20 mouse cellular contexts compared by ENCODE assay signal in the genomic region with DNA sequence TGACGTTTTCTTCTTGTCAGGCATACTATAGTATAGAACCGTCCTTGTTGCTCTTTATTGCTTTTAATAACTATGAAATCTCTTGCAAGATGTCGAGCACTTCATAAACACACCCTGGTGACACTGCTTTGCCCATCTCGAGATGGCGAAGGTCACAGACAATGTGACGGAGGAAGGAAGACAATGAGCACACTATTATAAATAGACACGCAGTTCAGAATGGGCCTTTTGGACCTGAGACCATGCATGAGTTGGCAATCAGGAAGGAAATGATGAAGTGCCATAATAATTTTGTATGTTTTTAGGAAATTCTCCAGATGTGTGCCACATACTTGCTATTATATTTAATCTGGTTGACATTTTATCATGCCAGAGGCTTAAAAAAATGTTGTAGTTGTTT. TPM values are rescaled to one million over a fixed set of nuclear protein-coding genes. Genes with fewer than 3 reads are reported as not detected.
A peak's percentile ranks its signal among the peaks of the same experiment; 100 is the strongest.
DNase-seq lines count a peak whose midpoint lies in the region; ATAC-seq and TF ChIP-seq lines count a peak whose summit lies in the region.
"Had no signal": no experiment of that assay in that cellular context is flagged by ENCODE, and none has a peak within 500 bp of the region (broad histone marks: within the 10 kb centered on the region; RNA-seq: fewer than 3 reads in every experiment).

No protein-coding gene starts in this region.

- H3K36me3 ChIP-seq in heart, embryonic 13.5 days = no peaks in the 10 kb centered on the region
- H3K36me3 ChIP-seq in kidney, embryonic 15.5 days = no peaks in the 10 kb centered on the region
- H3K36me3 ChIP-seq in lung, postnatal 0 days (ENCODE audit: insufficient read depth, low read length) = no peaks in the 10 kb centered on the region
- H3K36me3 ChIP-seq in neural tube, embryonic 15.5 days = no peaks in the 10 kb centered on the region
- H3K36me3 ChIP-seq: limb, embryonic 13.5 days; midbrain, embryonic 15.5 days had no signal

- intact Hi-C loops in heart, postnatal 14 days (cut with DNase I) = no loop called here

- ATAC-seq in heart, embryonic 13.5 days (ENCODE audit: extremely low read depth, insufficient number of reproducible peaks, low FRiP score, low TSS enrichment) = no peak
- ATAC-seq in kidney, embryonic 15.5 days (replicated peaks; ENCODE audit: low FRiP score) = no peak
- peak; percentile 82 for ATAC-seq in lung, postnatal 0 days
- no peak for ATAC-seq in neural tube, embryonic 15.5 days (ENCODE audit: low FRiP score)
- ATAC-seq: inflammation-experienced regulatory T-cells, adult 6 months; midbrain, embryonic 15.5 days had no signal

- no peaks in the 10 kb centered on the region for H3K27me3 ChIP-seq in heart, embryonic 13.5 days (replicated peaks)
- H3K27me3 ChIP-seq in kidney, embryonic 15.5 days = no peaks in the 10 kb centered on the region
- no peaks in the 10 kb centered on the region for H3K27me3 ChIP-seq in lung, postnatal 0 days (replicated peaks; ENCODE audit: insufficient read depth, low read length)
- H3K27me3 ChIP-seq in neural tube, embryonic 15.5 days (replicated peaks) = no peaks in the 10 kb centered on the region
- H3K27me3 ChIP-seq: limb, embryonic 13.5 days; midbrain, embryonic 15.5 days had no signal

- TF ChIP-seq CTCF in lung, postnatal 0 days (IDR thresholded peaks at IDR 0.05) = no peak

- no peak overlapping the region for H3K4me3 ChIP-seq in heart, embryonic 13.5 days
- no peak overlapping the region for H3K4me3 ChIP-seq in kidney, embryonic 15.5 days (replicated peaks)
- H3K4me3 ChIP-seq in lung, postnatal 0 days (ENCODE audit: low read depth, low read length) = no peak overlapping the region
- no peak overlapping the region for H3K4me3 ChIP-seq in neural tube, embryonic 15.5 days (replicated peaks)
- H3K4me3 ChIP-seq: limb, embryonic 13.5 days; midbrain, embryonic 15.5 days had no signal

- H3K9ac ChIP-seq in heart, embryonic 13.5 days = no peak overlapping the region; the same call in 1 of the 2 replicates
- H3K9ac ChIP-seq in kidney, embryonic 15.5 days = no peak overlapping the region
- H3K9ac ChIP-seq in lung, postnatal 0 days (replicated peaks; ENCODE audit: low read depth) = no peak overlapping the region
- no peak overlapping the region for H3K9ac ChIP-seq in neural tube, embryonic 15.5 days (replicated peaks)
- H3K9ac ChIP-seq: hindbrain, embryonic 14.5 days; limb, embryonic 13.5 days; liver, embryonic 14.5 days; midbrain, embryonic 15.5 days had no signal

- H3K4me1 ChIP-seq in heart, embryonic 13.5 days = peaks cover 26% of the 10 kb centered on the region
- peaks cover 17% of the 10 kb centered on the region for H3K4me1 ChIP-seq in kidney, embryonic 15.5 days
- no peaks in the 10 kb centered on the region for H3K4me1 ChIP-seq in lung, postnatal 0 days (ENCODE audit: insufficient read depth, low read depth, low read length)
- 0 out of 2 replicates have a peak, but pooled peaks cover 8% of the 10 kb centered on the region for H3K4me1 ChIP-seq in neural tube, embryonic 15.5 days
- H3K4me1 ChIP-seq: midbrain, embryonic 15.5 days had no signal

- WGBS in heart, embryonic 13.5 days = 52% methylated on average over 7 of the region's 7 CpGs
- WGBS in kidney, embryonic 15.5 days = 63% methylated on average over 7 of the region's 7 CpGs
- WGBS in lung, postnatal 0 days = 52% methylated on average over 7 of the region's 7 CpGs
- WGBS in neural tube, embryonic 15.5 days = 65% methylated on average over 7 of the region's 7 CpGs

- no peaks in the 10 kb centered on the region for H3K9me3 ChIP-seq in heart, embryonic 13.5 days
- H3K9me3 ChIP-seq in kidney, embryonic 15.5 days (replicated peaks) = no peaks in the 10 kb centered on the region
- H3K9me3 ChIP-seq in lung, postnatal 0 days (ENCODE audit: low read length) = no peaks in the 10 kb centered on the region
- no peaks in the 10 kb centered on the region for H3K9me3 ChIP-seq in neural tube, embryonic 15.5 days (replicated peaks)
- H3K9me3 ChIP-seq: limb, embryonic 13.5 days; midbrain, embryonic 15.5 days had no signal

- no peak overlapping the region for H3K4me2 ChIP-seq in heart, embryonic 13.5 days
- no peak overlapping the region for H3K4me2 ChIP-seq in kidney, embryonic 15.5 days
- H3K4me2 ChIP-seq in lung, postnatal 0 days (replicated peaks; ENCODE audit: low read depth, low read length) = no peak overlapping the region
- H3K4me2 ChIP-seq in neural tube, embryonic 15.5 days = no peak overlapping the region
- H3K4me2 ChIP-seq: heart, embryonic 11.5 days; hindbrain, embryonic 14.5 days; limb, embryonic 13.5 days; midbrain, embryonic 15.5 days had no signal

- peak; percentile 68; the same call in 1 of the 2 replicates for TF ChIP-seq EP300 in lung, postnatal 0 days (IDR thresholded peaks at IDR 0.05)

- DNase-seq in heart, postnatal 14 days = no peak
- no peak for DNase-seq in kidney, adult 8-10 months
- DNase-seq in lung, postnatal 0 days (ENCODE audit: low spot score) = peak; percentile 71
- DNase-seq in lung, postnatal 4 days = no peak
- DNase-seq: adrenal gland, adult 2 months; cerebellum, adult 11-12 months; cerebellum, postnatal 10 days; kidney, adult 9 months; kidney, postnatal 4 days; lung, postnatal 36 days had no signal

- peak overlapping the region; percentile 42; the same call in 1 of the 2 replicates for H3K27ac ChIP-seq in heart, embryonic 13.5 days (replicated peaks)
- H3K27ac ChIP-seq in kidney, embryonic 15.5 days = peak overlapping the region; percentile 63
- H3K27ac ChIP-seq in lung, postnatal 0 days (ENCODE audit: low read length) = no peak overlapping the region
- H3K27ac ChIP-seq in neural tube, embryonic 15.5 days (replicated peaks) = 0 out of 2 replicates have a peak overlapping the region, but pooled peaks have one; percentile 37
- H3K27ac ChIP-seq: hindbrain, embryonic 14.5 days; liver, embryonic 14.5 days; midbrain, embryonic 15.5 days; stomach, postnatal 0 days had no signal

RNA-seq across cellular contexts. Expression of gene Slc38a2, which starts 34.9 kb away (rescaled TPM):
- 115 and 119 TPM in 2 replicates for polyA plus RNA-seq in heart, embryonic 13.5 days (2015; fragmentation: Nextera tagmentation; extraction: Ambion mirVana)
- total RNA-seq in heart, postnatal 14 days (2021) = 100 to 1,000 TPM; 257 to 301 TPM
- 134 and 138 TPM in 2 replicates for polyA plus RNA-seq in kidney, embryonic 15.5 days (2015; fragmentation: Nextera tagmentation; extraction: Ambion mirVana)
- polyA plus RNA-seq in lung, postnatal 0 days (2015; fragmentation: Nextera tagmentation; extraction: Ambion mirVana) = 66.6 and 75.3 TPM in 2 replicates
- 89.3 and 93.9 TPM in 2 replicates for polyA plus RNA-seq in neural tube, embryonic 15.5 days (2015; fragmentation: Nextera tagmentation; extraction: Ambion mirVana)
